Mouse (Mus musculus): ENCODE measurements at regions not wholly inside any gene's neighbourhood (a gene's known extent, or its start where the extent isn't known, plus 50 kb on each side); places are given as distances from the start of the nearest gene placed in this dataset.

DNA sequence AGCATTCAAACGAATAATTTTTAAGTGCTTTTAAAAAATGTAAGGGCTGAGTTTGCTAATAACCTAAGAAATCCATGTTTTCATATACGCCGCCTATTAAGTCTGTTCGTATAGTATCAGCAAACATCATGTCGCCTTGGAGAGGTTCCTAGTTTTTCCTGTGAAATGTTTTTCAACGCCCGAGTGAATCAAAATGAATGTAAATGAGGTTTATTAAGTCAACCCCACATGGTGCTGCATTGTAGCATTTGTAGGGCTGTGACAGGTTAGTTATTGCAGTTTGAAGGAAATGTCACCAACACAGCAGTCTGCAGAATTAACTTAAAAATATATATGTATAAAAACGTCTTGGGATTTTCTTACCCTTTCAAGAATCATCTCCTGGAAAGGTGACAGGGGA is 369.3 kb downstream of the Gm45692 start:
- TF ChIP-seq GATA4 (IDR thresholded peaks at IDR 0.05; ENCODE audit: insufficient replicate concordance, low read length): no peak

DNA sequence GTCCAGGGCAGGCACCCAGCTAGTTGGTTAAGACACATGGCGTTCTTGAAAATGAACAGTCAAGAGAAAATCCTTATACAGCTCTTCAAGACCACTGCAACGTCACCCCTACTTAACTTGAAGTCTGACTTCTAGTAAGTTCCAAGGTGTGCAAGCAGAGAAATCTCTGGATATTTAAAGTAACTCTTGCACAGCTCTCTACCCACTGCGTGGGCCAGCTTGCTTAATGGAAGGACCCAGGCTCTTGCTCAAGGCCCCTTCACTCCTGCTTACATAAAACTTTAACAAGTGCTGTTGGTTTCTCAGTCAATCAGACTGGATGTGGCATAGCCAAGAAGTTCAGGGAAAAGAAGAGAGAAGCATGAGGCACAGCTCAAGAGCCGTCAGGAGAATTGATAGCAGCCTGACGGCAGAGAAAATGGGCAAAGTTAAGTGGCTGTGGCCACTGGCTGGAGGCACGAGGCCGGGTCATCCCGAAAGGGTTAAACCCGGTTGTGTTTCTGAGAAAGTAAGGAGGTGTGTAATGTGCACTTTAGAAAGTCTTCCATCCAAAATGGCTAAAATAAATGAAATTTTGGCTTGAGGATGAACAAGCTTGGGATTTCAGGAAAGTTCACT is 382.0 kb downstream of the Gm45692 start:
- no peak for TF ChIP-seq GATA4 (IDR thresholded peaks at IDR 0.05; ENCODE audit: insufficient replicate concordance, low read length)

DNA sequence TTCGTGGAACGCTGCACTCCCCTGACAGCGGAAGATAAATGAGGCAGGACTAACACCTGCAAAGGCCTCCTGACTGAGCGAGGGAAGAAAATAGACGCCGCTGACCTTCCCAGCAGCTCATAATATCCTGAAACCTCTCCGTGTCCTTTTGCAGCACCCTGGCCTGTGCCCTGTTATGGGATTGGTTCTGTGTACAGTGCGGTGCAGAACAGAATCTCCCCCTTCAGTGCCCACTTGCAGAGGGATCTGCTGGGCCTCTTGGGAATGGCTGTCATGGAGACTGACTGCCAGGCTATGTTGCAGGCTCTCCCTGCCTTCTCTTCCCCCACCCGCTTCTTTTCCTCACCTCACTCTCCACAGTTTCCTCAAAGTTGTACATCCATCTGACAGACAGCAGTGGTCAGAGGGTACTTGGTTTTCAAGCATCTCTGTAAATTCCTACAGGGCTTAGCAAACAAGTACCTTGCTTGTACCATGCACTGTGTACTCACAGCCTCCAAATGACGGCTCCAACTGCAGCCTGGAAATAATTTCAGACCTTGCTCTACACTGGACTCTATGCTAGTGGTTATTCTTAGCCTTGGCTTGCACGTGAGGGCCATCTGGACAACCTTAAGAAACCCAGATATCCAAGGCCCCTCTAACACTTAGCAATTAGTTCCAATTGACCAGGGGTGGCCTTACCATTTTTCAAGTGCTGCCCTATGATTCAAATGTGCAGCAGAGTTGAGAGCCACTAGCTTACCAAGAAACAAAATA is 382.7 kb downstream of the Gm45692 start:
- no peak for TF ChIP-seq GATA4 (IDR thresholded peaks at IDR 0.05; ENCODE audit: insufficient replicate concordance, low read length)

DNA sequence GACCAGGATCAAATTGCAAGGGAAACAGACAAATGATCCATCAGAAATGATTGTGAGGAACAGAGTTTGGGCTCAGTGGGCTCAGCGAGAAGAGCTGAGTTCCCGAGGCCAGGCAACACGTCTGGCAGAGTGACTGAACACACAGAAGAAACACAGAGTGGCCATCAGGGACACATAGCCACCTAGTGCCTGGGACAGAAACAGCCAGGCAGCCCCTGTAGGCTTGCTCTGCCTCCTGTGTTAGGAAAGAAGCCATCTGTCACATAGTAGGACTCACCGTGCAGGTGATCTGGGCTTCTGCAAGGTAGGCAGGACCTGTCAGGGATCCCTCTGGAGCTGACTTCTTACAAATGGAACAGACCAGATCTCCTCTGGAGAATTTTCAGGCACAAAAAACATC is 383.4 kb downstream of the Gm45692 start:
- no peak for TF ChIP-seq GATA4 (IDR thresholded peaks at IDR 0.05; ENCODE audit: insufficient replicate concordance, low read length)

DNA sequence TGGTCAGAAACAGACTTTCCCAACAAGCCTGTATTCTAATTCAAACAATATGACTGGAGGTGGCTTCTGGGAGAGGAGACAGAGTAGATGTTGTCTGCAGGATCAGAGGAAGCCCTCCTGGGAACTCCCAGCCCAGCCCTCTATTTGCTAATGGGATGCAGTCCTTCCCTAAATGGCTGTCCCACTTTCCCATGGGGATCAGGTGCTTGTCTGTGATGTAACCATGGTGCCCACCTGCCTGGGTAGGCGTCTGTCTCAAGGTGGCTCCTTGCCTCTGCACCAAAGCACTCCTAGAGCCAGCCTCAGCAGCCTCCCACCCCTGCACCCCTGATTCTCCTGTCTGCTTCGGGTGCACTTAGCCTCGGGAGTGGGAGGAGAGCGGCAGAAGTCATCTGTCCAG is 384.6 kb downstream of the Gm45692 start:
- TF ChIP-seq GATA4 (IDR thresholded peaks at IDR 0.05; ENCODE audit: insufficient replicate concordance, low read length): no peak

DNA sequence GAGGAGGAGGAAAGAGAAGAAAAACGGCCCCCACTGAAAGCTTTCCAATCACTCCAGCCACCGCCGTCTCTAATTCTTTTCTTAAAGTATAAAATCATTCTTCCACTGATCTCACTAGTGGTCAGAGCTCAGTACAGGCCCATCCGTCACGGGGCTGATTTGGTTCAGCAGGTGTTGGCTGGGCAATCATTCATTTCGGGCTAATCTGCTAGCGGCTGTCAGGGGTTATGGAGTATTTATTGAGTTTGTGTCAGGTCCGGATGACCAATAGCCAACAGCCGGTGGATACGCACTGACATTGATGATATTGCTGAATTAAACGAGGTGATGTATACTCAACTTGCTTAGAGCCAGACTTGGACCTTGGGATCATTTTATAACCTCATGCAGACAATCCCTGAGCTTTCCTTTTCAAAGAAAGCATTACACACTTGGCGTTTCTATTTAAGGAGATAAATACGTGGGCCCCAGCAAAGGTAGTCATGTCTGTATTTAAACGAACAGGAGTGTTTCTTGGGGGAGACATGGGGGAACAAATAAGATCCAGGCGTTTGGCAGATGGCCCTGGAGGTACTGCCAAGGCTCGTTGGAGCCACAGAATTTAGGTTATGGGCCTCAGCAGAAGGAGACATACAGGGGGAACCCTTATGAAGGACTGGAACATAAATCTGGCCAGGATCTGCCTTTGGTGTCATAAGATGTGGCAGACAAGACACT is 385.1 kb downstream of the Gm45692 start:
- TF ChIP-seq GATA4 (IDR thresholded peaks at IDR 0.05; ENCODE audit: insufficient replicate concordance, low read length): no peak

DNA sequence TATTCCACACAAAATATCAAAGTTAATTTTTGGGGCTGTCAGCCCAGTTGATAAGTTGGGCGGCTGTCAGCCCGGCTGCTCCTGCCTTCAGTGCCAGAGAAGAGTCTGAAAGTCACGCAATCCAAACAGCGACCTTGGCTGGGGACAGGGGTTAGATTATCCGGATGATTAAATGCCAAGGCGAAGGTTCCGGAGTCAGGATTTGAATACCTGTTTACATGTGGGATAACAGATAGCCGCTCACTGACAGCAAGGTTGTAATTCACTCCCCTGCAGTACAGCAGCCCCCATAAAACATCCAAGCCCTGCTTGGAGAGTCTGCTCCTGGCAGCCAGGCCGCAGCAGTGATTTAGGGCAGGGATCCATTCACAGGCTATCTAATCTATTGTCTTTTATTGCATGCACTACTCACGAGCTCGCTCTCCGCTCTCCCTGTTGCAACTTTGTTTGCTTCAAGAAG is 388.3 kb downstream of the Gm45692 start:
- TF ChIP-seq GATA4 (IDR thresholded peaks at IDR 0.05; ENCODE audit: insufficient replicate concordance, low read length): peak; percentile 65; the same call in 1 of the 2 replicates

DNA sequence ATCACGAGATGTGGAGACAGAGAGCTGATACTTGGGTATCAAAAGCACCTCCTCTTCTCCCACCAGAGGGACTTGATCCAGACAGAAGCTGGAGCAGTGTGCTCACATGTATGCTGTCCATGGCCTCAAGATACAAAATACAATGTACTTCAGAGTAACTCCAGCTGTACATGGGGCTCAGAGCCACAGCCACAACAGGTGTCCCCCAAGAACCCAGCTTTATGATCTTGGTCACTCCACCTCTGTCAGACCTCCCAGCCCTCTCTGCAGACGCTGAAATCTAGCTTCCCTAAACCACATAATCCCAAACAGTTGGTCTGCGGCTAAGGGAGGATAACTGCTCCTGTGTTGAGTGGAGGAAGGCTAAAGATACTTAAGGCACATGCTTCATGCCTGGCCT is 389.9 kb downstream of the Gm45692 start:
- no peak for TF ChIP-seq GATA4 (IDR thresholded peaks at IDR 0.05; ENCODE audit: insufficient replicate concordance, low read length)

DNA sequence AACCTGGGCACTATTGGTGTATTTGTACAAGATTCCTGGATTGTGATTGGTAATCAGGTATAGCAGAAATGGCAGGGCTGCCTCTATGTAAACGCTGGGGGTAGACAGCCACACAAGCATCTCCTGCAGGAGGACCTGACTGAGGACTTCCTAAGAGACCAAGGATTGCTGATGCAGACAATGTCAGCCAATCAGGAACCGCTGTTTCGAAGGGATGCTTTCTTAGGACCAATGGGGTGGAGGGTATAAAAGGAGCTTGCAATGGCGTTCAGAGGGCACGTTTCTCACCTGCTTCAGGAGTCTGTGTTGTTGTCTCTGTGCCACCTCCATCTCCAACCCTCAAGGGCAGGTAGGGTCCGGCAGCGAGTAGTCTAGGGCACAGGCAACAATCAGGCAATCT is 393.7 kb downstream of the Gm45692 start:
- TF ChIP-seq GATA4 (IDR thresholded peaks at IDR 0.05; ENCODE audit: insufficient replicate concordance, low read length): no peak

DNA sequence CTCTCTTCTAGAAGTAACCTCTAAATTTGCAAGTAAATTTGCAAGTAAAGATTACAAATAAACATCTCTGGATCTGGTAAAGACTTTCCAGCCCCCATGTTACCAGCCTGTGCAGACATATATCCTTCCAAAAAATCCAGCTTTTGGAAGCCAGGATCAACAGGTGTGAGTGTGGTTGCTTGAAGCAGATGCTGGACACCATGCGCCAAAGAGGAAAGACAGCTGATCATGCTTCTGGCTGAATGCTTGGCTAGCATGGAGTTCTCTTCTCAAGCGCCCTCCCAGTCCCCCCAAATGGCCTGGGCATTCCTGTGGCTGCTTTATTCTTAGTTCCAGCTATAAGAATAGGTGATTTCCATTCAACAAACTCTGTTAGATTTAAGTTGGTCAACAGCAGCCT is 404.9 kb downstream of the Gm45692 start:
- no peak for TF ChIP-seq GATA4 (IDR thresholded peaks at IDR 0.05; ENCODE audit: insufficient replicate concordance, low read length)

DNA sequence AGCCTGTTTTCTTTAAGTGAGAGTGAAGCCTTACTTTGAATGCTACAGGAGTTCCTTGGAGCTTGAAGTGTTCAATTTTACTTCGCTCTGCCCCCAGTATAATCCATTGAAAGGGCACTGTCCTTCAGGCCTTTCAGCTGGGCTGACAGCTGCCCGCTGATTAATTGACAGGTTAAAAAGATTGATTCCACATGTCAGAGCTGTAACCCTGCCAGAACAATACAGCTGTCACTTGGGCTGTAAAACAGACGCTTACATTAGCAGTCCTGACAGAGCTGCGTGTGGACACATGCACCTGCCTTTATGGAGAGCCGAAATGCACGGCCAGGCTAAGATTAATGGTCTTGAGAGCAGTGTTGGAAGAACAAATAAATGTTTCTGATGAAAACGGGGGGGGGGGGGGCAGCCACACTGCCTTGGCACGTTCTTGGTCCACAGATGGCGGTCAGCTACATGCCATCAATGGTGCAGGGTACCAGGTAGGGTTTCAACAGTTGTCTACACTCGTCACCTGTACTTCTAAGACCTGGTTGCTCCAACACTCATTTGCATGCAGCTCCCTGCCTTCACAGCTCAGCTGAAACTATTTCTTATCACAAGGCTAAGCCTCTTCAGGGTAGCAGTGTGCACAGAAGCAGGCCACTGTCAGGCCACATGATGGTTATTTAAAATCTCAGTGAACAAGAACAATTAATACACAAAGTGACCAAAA is 407.3 kb downstream of the Gm45692 start:
- no peak for TF ChIP-seq GATA4 (IDR thresholded peaks at IDR 0.05; ENCODE audit: insufficient replicate concordance, low read length)

DNA sequence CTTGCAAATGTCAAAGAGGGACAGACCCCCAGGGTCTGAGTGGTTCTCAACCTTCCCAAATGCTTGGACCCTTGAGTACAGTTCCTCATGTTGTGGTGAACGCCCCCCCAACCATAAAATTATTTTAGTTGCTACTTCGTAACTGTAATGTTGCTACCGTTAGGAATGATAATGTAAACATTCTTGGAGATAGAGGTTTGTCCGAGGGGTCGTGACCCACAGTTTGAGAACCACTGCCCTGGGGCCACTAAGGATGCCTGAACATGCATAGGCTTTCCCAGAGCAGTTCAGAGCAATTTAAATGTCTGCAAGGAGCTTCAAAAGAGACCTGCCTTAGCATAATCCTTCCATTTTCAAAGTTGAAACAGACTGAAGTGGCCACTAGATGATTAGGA is 407.8 kb downstream of the Gm45692 start:
- no peak for TF ChIP-seq GATA4 (IDR thresholded peaks at IDR 0.05; ENCODE audit: insufficient replicate concordance, low read length)

DNA sequence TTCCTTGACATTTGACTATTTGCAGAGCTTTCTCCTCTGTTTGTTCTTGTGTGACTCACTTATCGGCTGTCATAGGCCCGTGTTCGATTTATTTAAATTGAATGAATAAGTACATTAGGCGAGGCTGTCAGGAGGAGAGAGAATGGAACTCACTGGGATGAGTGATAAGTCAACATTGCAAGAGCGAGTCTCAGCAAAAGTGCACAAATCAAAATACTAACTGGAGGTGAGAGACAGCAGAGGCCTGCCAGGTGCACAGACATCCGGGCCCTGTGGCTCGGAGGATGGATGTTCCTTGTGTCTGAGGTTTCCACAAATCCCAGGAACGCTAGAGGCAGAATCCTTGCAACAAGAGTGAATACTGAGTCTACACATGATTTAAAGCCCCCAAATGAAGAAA is 410.6 kb downstream of the Gm45692 start:
- no peak for TF ChIP-seq GATA4 (IDR thresholded peaks at IDR 0.05; ENCODE audit: insufficient replicate concordance, low read length)

DNA sequence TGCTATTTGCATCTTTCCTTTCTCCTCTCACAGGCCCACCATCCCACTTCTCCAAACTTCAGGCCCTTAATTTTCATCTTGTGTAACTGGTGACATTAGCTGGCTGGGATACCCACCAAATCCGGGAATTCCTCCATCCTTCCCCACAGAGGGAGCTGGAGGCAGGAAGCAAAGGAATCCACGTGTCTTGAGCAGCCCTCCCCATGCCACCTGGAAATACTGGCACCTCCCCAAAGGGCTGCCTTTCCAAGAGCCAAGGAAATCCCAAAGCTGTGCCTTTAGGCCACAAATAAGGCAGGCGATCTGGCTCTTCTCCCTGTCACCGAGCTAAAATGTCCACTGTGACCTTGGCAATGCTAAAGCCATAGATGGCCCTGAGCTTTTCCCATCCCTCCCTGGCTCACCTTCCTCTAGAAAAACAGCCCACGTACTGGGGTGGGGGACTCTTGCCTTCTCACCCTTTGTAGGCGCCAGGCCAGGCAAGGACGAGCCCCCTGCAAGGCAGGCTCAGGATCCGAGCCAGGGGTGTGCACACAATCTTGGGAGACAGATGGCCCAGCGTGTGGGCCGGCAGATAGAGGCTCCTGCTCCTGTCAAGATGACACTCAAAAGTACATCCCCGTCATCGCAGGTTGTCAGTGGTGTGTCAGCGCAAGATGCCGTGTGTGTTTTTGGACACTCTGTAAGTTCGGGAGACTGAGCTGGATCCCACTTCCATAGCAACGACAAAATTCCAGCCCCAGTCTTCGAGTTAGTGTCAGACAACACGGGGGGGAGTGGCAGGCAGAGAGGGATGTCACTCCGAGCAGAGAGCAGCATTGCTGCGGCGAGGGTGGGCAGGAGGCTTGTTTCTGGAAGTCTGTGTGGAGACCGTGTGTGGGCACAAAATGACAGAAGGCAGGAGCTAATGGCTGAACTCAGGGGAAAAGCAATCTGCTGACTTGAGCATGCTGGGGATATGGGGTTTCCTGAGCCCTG is 414.4 kb downstream of the Gm45692 start:
- TF ChIP-seq GATA4 (IDR thresholded peaks at IDR 0.05; ENCODE audit: insufficient replicate concordance, low read length): no peak

Measured in liver, adult (tissue).